Mouse (Mus musculus) liver, postnatal 0 days (tissue): ENCODE data around the gene Fxyd5.

Experiments
- CTCF ChIP-seq: sonication (generic); IDR thresholded peaks from 2 replicates; pipeline ENCODE4 v1.5.1; 2016; ENCODE audit warnings: antibody characterized with exemption, low read depth
- EP300 ChIP-seq: IDR thresholded peaks from 2 replicates; pipeline ENCODE4 v1.6.1; 2016; ENCODE audit warnings: antibody characterized with exemption, low read depth, mild to moderate bottlenecking

GRCm38 (mm10) chr7:31050921-31051320 is 8.6 kb upstream of the Fxyd5 start:
- no peak for TF ChIP-seq CTCF
- TF ChIP-seq EP300 = no peak
